Mouse (Mus musculus): ENCODE measurements around the gene Olfr1020. TPM values are rescaled to one million over a fixed set of nuclear protein-coding genes. Genes with fewer than 3 reads are reported as not detected.

Gene Olfr1020
- not detected in 2 replicates for polyA plus RNA-seq (2014; fragmentation: Nextera tagmentation; extraction: Ambion mirVana)

GRCm38 (mm10) chr2:85846730-85847129 is at the start of gene Olfr1020:
Gene Olfr1020, plus strand, starts transcription at chr2:85847030.
- Histone ChIP-seq H3K9me3 (replicated peaks; ENCODE audit: control insufficient read depth, low read length) (no peaks in the 10 kb centered on the region), H3K9ac (ENCODE audit: low read depth, low read length) (no peak within 1 kb of the TSS), H3K4me1 (ENCODE audit: control insufficient read depth, insufficient read depth, low read length) (no peaks in the 10 kb centered on the region), H3K4me3 (ENCODE audit: low read depth, low read length) (no peak within 1 kb of the TSS), H3K27me3 (ENCODE audit: control insufficient read depth, insufficient read depth, low read length) (no peaks in the 10 kb centered on the region), H3K27ac (ENCODE audit: low read depth, low read length) (no peak within 1 kb of the TSS), H3K4me2 (no peak within 1 kb of the TSS), H3K36me3 (ENCODE audit: control insufficient read depth, insufficient read depth, low read length) (no peaks in the 10 kb centered on the region)
- WGBS (ENCODE audit: insufficient replicate concordance) = 68% methylated on average over 1 of the region's 1 CpGs
- no peak for ATAC-seq (replicated peaks; ENCODE audit: insufficient number of reproducible peaks, low FRiP score, low TSS enrichment)

- H3K4me1 ChIP-seq (ENCODE audit: control insufficient read depth, insufficient read depth, low read length) = no peaks in the 10 kb centered on the region
- H3K9me3 ChIP-seq (replicated peaks; ENCODE audit: control insufficient read depth, low read length) = no peaks in the 10 kb centered on the region
- no peaks in the 10 kb centered on the region for H3K27me3 ChIP-seq (ENCODE audit: control insufficient read depth, insufficient read depth, low read length)
- no peak within 1 kb of the TSS for H3K4me3 ChIP-seq (ENCODE audit: low read depth, low read length)
- no peak for ATAC-seq (replicated peaks; ENCODE audit: insufficient number of reproducible peaks, low FRiP score, low TSS enrichment)
- H3K4me2 ChIP-seq = no peak within 1 kb of the TSS
- 76% methylated on average over 2 of the region's 2 CpGs for WGBS (ENCODE audit: insufficient replicate concordance)
- no peak within 1 kb of the TSS for H3K9ac ChIP-seq (ENCODE audit: low read depth, low read length)
- H3K27ac ChIP-seq (ENCODE audit: low read depth, low read length) = no peak within 1 kb of the TSS
- no peaks in the 10 kb centered on the region for H3K36me3 ChIP-seq (ENCODE audit: control insufficient read depth, insufficient read depth, low read length)
Measured at GRCm38 (mm10) chr2:85802444-85802843, 44.4 kb upstream of the Olfr1020 start, which contains the start of gene Olfr1016. Gene Olfr1016, minus strand, starts transcription at chr2:85802544.

- Histone ChIP-seq H3K4me2 (no peak overlapping the region), H3K27ac (ENCODE audit: low read depth, low read length) (no peak overlapping the region), H3K9me3 (replicated peaks; ENCODE audit: control insufficient read depth, low read length) (no peaks in the 10 kb centered on the region), H3K27me3 (ENCODE audit: control insufficient read depth, insufficient read depth, low read length) (no peaks in the 10 kb centered on the region), H3K4me3 (ENCODE audit: low read depth, low read length) (no peak overlapping the region), H3K4me1 (ENCODE audit: control insufficient read depth, insufficient read depth, low read length) (no peaks in the 10 kb centered on the region), H3K9ac (ENCODE audit: low read depth, low read length) (no peak overlapping the region), H3K36me3 (ENCODE audit: control insufficient read depth, insufficient read depth, low read length) (no peaks in the 10 kb centered on the region)
- no peak for ATAC-seq (replicated peaks; ENCODE audit: insufficient number of reproducible peaks, low FRiP score, low TSS enrichment)
- 68% methylated on average over 4 of the region's 4 CpGs for WGBS (ENCODE audit: insufficient replicate concordance)
Measured at GRCm38 (mm10) chr2:85804501-85804900, 42.3 kb upstream of the Olfr1020 start.

GRCm38 (mm10) chr2:85818179-85818578 is 28.7 kb upstream of the Olfr1020 start, which contains the start of gene Olfr1018:
Gene Olfr1018, plus strand, starts transcription at chr2:85818479.
- Histone ChIP-seq H3K9ac (ENCODE audit: low read depth, low read length) (no peak within 1 kb of the TSS), H3K27ac (ENCODE audit: low read depth, low read length) (no peak within 1 kb of the TSS), H3K4me2 (no peak within 1 kb of the TSS), H3K4me1 (ENCODE audit: control insufficient read depth, insufficient read depth, low read length) (no peaks in the 10 kb centered on the region), H3K27me3 (ENCODE audit: control insufficient read depth, insufficient read depth, low read length) (no peaks in the 10 kb centered on the region), H3K9me3 (replicated peaks; ENCODE audit: control insufficient read depth, low read length) (no peaks in the 10 kb centered on the region), H3K36me3 (ENCODE audit: control insufficient read depth, insufficient read depth, low read length) (no peaks in the 10 kb centered on the region), H3K4me3 (ENCODE audit: low read depth, low read length) (no peak within 1 kb of the TSS)
- ATAC-seq (replicated peaks; ENCODE audit: insufficient number of reproducible peaks, low FRiP score, low TSS enrichment) = no peak

GRCm38 (mm10) chr2:85845383-85845782 is 1.4 kb upstream of the Olfr1020 start, which contains the start of gene Olfr1019:
Gene Olfr1019, minus strand, starts transcription at chr2:85845483.
- ATAC-seq (replicated peaks; ENCODE audit: insufficient number of reproducible peaks, low FRiP score, low TSS enrichment) = no peak
- H3K9me3 ChIP-seq (replicated peaks; ENCODE audit: control insufficient read depth, low read length) = no peaks in the 10 kb centered on the region

GRCm38 (mm10) chr2:85868294-85868693 is 21.5 kb downstream of the Olfr1020 start, which contains the start of gene Olfr1022:
Gene Olfr1022, plus strand, starts transcription at chr2:85868594.
- 39% methylated on average over 2 of the region's 2 CpGs for WGBS (ENCODE audit: insufficient replicate concordance)
- Histone ChIP-seq H3K4me3 (ENCODE audit: low read depth, low read length) (no peak within 1 kb of the TSS), H3K27ac (ENCODE audit: low read depth, low read length) (no peak within 1 kb of the TSS), H3K9ac (ENCODE audit: low read depth, low read length) (no peak within 1 kb of the TSS), H3K36me3 (ENCODE audit: control insufficient read depth, insufficient read depth, low read length) (no peaks in the 10 kb centered on the region), H3K4me2 (no peak within 1 kb of the TSS), H3K27me3 (ENCODE audit: control insufficient read depth, insufficient read depth, low read length) (no peaks in the 10 kb centered on the region), H3K9me3 (replicated peaks; ENCODE audit: control insufficient read depth, low read length) (no peaks in the 10 kb centered on the region), H3K4me1 (ENCODE audit: control insufficient read depth, insufficient read depth, low read length) (no peaks in the 10 kb centered on the region)
- ATAC-seq (replicated peaks; ENCODE audit: insufficient number of reproducible peaks, low FRiP score, low TSS enrichment) = no peak

More at GRCm38 (mm10) chr2:85845383-85845782, 1.4 kb upstream of the Olfr1020 start, which contains the start of gene Olfr1019:
- no peaks in the 10 kb centered on the region for H3K27me3 ChIP-seq (ENCODE audit: control insufficient read depth, insufficient read depth, low read length)
- H3K4me2 ChIP-seq = no peak within 1 kb of the TSS
- H3K36me3 ChIP-seq (ENCODE audit: control insufficient read depth, insufficient read depth, low read length) = no peaks in the 10 kb centered on the region
- no peaks in the 10 kb centered on the region for H3K4me1 ChIP-seq (ENCODE audit: control insufficient read depth, insufficient read depth, low read length)
- no peak within 1 kb of the TSS for H3K9ac ChIP-seq (ENCODE audit: low read depth, low read length)
- no peak within 1 kb of the TSS for H3K4me3 ChIP-seq (ENCODE audit: low read depth, low read length)
- no peak within 1 kb of the TSS for H3K27ac ChIP-seq (ENCODE audit: low read depth, low read length)

GRCm38 (mm10) chr2:85885340-85885739 is 38.5 kb downstream of the Olfr1020 start, which contains the start of gene Olfr1023:
Gene Olfr1023, plus strand, starts transcription at chr2:85885640.
- Histone ChIP-seq H3K27ac (ENCODE audit: low read depth, low read length) (no peak within 1 kb of the TSS), H3K4me2 (no peak within 1 kb of the TSS), H3K4me3 (ENCODE audit: low read depth, low read length) (no peak within 1 kb of the TSS), H3K27me3 (ENCODE audit: control insufficient read depth, insufficient read depth, low read length) (no peaks in the 10 kb centered on the region), H3K9ac (ENCODE audit: low read depth, low read length) (no peak within 1 kb of the TSS), H3K36me3 (ENCODE audit: control insufficient read depth, insufficient read depth, low read length) (no peaks in the 10 kb centered on the region), H3K9me3 (replicated peaks; ENCODE audit: control insufficient read depth, low read length) (no peaks in the 10 kb centered on the region), H3K4me1 (ENCODE audit: control insufficient read depth, insufficient read depth, low read length) (no peaks in the 10 kb centered on the region)
- ATAC-seq (replicated peaks; ENCODE audit: insufficient number of reproducible peaks, low FRiP score, low TSS enrichment) = no peak
- WGBS (ENCODE audit: insufficient replicate concordance) = 69% methylated on average over 2 of the region's 2 CpGs

Other genes with a start within 250 kb of the Olfr1020 start
- gene Olfr1000, start 235.1 kb upstream of the Olfr1020 start, polyA plus RNA-seq (2014; fragmentation: Nextera tagmentation; extraction: Ambion mirVana) = not detected in 2 replicates
- gene Olfr1002, start 196.3 kb upstream of the Olfr1020 start, polyA plus RNA-seq (2014; fragmentation: Nextera tagmentation; extraction: Ambion mirVana) = not detected in 2 replicates
- not detected in 2 replicates for gene Olfr154, start 182.6 kb upstream of the Olfr1020 start, polyA plus RNA-seq (2014; fragmentation: Nextera tagmentation; extraction: Ambion mirVana)
- gene Olfr1006, start 168.3 kb upstream of the Olfr1020 start, polyA plus RNA-seq (2014; fragmentation: Nextera tagmentation; extraction: Ambion mirVana) = not detected in 2 replicates
- not detected in 2 replicates for gene Olfr1008, start 157.6 kb upstream of the Olfr1020 start, polyA plus RNA-seq (2014; fragmentation: Nextera tagmentation; extraction: Ambion mirVana)
- gene Olfr1009, start 131.6 kb upstream of the Olfr1020 start, polyA plus RNA-seq (2014; fragmentation: Nextera tagmentation; extraction: Ambion mirVana) = not detected in 2 replicates
- not detected in 2 replicates for gene Olfr1012, start 84.3 kb upstream of the Olfr1020 start, polyA plus RNA-seq (2014; fragmentation: Nextera tagmentation; extraction: Ambion mirVana)
- gene Olfr1013, start 79.9 kb upstream of the Olfr1020 start, polyA plus RNA-seq (2014; fragmentation: Nextera tagmentation; extraction: Ambion mirVana) = not detected in 2 replicates
- gene Olfr1014, start 74.3 kb upstream of the Olfr1020 start, polyA plus RNA-seq (2014; fragmentation: Nextera tagmentation; extraction: Ambion mirVana) = not detected in 2 replicates
- gene Olfr1015, start 65.0 kb upstream of the Olfr1020 start, polyA plus RNA-seq (2014; fragmentation: Nextera tagmentation; extraction: Ambion mirVana) = not detected in 2 replicates
- gene Olfr1016, start 44.5 kb upstream of the Olfr1020 start, polyA plus RNA-seq (2014; fragmentation: Nextera tagmentation; extraction: Ambion mirVana) = not detected in 2 replicates
- not detected in 2 replicates for gene Olfr1018, start 28.6 kb upstream of the Olfr1020 start, polyA plus RNA-seq (2014; fragmentation: Nextera tagmentation; extraction: Ambion mirVana)
- not detected in 2 replicates for gene Olfr1019, start 1.5 kb upstream of the Olfr1020 start, polyA plus RNA-seq (2014; fragmentation: Nextera tagmentation; extraction: Ambion mirVana)
- gene Olfr1022, start 21.6 kb downstream of the Olfr1020 start, polyA plus RNA-seq (2014; fragmentation: Nextera tagmentation; extraction: Ambion mirVana) = not detected in 2 replicates
- not detected in 2 replicates for gene Olfr1023, start 38.6 kb downstream of the Olfr1020 start, polyA plus RNA-seq (2014; fragmentation: Nextera tagmentation; extraction: Ambion mirVana)
- not detected in 2 replicates for gene Olfr1024, start 58.0 kb downstream of the Olfr1020 start, polyA plus RNA-seq (2014; fragmentation: Nextera tagmentation; extraction: Ambion mirVana)
- not detected in 2 replicates for gene Olfr1025-ps1, start 68.2 kb downstream of the Olfr1020 start, polyA plus RNA-seq (2014; fragmentation: Nextera tagmentation; extraction: Ambion mirVana)
- gene Olfr1026, start 74.5 kb downstream of the Olfr1020 start, polyA plus RNA-seq (2014; fragmentation: Nextera tagmentation; extraction: Ambion mirVana) = not detected in 2 replicates
- not detected in 2 replicates for gene Olfr1028, start 103.4 kb downstream of the Olfr1020 start, polyA plus RNA-seq (2014; fragmentation: Nextera tagmentation; extraction: Ambion mirVana)
- gene Olfr1029, start 126.9 kb downstream of the Olfr1020 start, polyA plus RNA-seq (2014; fragmentation: Nextera tagmentation; extraction: Ambion mirVana) = not detected in 2 replicates
- not detected in 2 replicates for gene Olfr1030, start 132.2 kb downstream of the Olfr1020 start, polyA plus RNA-seq (2014; fragmentation: Nextera tagmentation; extraction: Ambion mirVana)
- gene Olfr1031, start 143.3 kb downstream of the Olfr1020 start, polyA plus RNA-seq (2014; fragmentation: Nextera tagmentation; extraction: Ambion mirVana) = not detected in 2 replicates
- not detected in 2 replicates for gene Olfr1032, start 158.5 kb downstream of the Olfr1020 start, polyA plus RNA-seq (2014; fragmentation: Nextera tagmentation; extraction: Ambion mirVana)
- 0.34 TPM in 1 of 2 replicates, not detected in the other for gene Olfr1033, start 173.6 kb downstream of the Olfr1020 start, polyA plus RNA-seq (2014; fragmentation: Nextera tagmentation; extraction: Ambion mirVana)
- not detected in 2 replicates for gene Olfr1034, start 198.8 kb downstream of the Olfr1020 start, polyA plus RNA-seq (2014; fragmentation: Nextera tagmentation; extraction: Ambion mirVana)
- gene Olfr1036, start 227.0 kb downstream of the Olfr1020 start, polyA plus RNA-seq (2014; fragmentation: Nextera tagmentation; extraction: Ambion mirVana) = not detected in 2 replicates
- gene Olfr1037, start 240.4 kb downstream of the Olfr1020 start, polyA plus RNA-seq (2014; fragmentation: Nextera tagmentation; extraction: Ambion mirVana) = not detected in 2 replicates

Data from heart, embryonic 11.5 days (tissue).